Mouse (Mus musculus): ENCODE results near the gene Msx2.

Gene Msx2

DNA sequence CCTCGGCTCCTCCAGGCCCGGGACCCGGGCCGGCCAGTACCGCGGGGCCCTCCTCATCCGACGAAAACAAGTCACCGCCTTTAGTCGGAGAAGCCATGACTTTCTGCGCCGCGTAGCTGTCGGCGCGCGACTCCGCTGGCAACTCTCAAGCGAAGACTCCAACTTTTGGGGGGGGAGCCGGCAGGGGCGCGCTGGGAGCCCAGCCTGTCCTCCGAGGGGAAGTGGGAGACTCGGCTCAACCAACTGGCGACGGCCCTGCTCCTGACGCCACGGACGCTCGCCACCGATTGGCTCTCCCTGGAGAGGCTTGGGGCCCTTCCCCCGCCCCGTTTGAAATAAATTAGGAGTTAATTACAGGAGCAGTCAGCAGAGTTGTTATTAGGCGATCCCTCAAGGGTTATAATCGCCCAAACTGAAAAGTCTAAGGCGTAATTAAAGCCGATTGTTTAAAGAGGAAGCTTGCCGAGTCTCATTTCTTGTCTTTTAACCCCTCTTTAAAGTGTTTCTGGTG is at the start of gene Msx2:
TSS of gene Msx2 (minus strand) at position 461 of the 511 bp plus-strand sequence.
- no peak for DNase-seq (ENCODE audit: low spot score)

- no peak for DNase-seq (ENCODE audit: low spot score)
Measured at GRCm38 (mm10) chr13:53521468-53521867, 48.6 kb upstream of the Msx2 start.

GRCm38 (mm10) chr13:53520343-53520937 is 47.6 kb upstream of the Msx2 start:
- no peak for DNase-seq (ENCODE audit: low spot score)

DNA sequence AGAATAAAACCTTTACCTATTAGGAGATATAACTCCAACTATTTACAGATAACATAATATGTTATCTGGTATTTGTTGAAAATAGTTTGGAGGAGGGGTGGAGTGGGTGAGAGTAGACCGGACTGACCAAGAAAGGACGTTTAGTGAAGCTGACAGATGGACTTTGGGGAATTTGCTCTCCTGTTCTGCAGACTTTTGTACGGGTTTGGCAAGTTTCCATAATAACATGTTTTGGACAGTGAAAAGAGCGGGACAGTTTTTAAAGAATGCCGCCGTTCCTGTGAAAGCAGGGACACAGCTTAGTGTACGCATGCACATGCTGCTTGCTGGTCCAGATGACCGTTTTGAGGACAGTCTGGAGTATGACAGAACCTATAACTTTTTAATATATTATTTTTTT is 46.9 kb upstream of the Msx2 start:
- DNase-seq (ENCODE audit: low spot score) = no peak

DNA sequence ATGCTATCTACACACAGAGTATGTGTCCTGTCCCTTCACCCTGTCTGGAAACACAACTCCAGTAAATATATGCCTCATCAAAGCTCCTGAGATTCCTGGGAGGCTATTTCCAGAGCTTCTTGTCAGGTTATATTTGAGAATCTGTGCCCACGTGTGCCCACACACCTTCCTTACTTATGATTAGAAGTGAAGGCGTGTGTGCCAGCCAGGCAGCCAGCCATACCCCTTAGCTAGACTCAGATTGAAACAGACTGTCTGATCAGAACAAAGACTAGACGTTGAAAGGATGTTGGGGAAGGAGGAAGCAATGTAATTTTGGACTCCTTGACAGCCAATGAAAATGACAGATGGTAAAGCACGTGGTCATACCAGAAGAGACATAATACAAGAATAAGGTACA is 45.4 kb upstream of the Msx2 start:
- DNase-seq (ENCODE audit: low spot score) = no peak

DNA sequence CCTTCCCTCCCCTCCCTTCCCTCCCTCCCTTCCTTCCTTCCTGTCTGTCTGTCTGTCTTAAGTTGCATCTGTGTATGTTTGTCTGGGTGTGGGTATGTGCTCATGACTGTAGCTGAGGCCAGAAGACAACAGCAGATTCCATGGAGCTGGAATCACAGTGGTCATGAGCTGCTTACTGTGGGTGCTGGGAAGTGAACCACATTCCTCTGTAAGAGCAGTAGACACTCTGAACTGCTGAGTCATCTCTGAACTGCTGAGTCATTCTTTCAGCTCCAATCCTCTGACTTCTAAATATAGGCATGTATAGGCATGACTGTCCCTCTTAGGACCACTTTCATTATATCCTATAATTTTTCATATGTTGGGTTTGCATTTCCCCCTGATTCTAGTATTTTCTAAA is 41.7 kb upstream of the Msx2 start:
- no peak for DNase-seq (ENCODE audit: low spot score)

GRCm38 (mm10) chr13:53511366-53511765 is 38.5 kb upstream of the Msx2 start:
- no peak for DNase-seq (ENCODE audit: low spot score)

DNA sequence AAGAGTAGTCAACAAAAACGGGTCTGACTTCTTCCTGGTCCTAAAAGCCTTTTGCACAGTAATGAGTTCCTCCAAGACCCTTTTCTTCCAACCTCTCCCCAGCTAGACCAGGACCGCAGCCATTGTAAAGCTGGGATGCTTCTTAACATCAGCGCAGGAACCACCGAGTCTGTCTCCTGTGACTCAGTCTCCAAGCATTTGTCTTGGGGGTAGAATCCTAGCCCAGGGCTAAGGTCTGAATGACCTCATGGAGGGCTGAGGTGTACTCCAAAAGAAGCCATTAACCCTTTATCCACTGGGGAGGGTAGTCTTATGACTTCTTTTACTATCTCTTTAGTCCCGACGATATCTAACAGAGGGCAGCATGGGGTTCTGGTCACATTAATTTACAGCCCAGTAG is 29.5 kb upstream of the Msx2 start:
- DNase-seq (ENCODE audit: low spot score) = no peak

DNA sequence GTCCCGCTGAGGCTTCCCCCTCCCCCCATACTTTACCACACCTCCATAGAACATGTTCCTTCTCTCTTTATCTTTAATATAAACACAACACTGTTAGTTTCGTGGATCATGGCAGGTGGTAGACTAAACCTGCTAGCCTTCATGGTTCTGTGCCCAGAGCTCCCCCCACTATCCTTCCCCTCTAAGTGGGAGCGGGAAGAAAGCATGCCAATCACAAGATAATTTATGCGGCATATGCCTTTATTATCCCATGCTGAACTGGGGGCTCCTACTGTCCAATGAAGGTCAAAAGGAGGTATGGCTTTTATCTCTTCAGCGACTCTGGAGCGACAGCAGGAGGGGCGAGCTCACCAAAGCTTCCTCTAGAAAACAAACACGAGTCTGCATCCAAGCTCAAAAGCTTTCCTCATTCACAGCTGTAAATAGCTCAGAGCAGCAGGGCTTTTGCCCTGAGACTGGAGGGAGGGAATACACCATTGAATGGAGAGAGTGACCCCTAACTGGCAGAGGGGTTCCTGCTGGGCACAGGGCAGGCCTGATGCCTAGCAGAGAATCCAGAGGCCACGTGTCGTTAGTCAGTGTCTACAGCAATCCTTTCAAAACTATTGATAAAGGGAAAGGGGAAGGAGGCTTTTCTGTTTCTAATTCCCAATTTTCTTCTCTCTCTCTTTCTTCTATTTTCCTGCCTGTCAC is 28.8 kb upstream of the Msx2 start:
- no peak for DNase-seq (ENCODE audit: low spot score)

DNA sequence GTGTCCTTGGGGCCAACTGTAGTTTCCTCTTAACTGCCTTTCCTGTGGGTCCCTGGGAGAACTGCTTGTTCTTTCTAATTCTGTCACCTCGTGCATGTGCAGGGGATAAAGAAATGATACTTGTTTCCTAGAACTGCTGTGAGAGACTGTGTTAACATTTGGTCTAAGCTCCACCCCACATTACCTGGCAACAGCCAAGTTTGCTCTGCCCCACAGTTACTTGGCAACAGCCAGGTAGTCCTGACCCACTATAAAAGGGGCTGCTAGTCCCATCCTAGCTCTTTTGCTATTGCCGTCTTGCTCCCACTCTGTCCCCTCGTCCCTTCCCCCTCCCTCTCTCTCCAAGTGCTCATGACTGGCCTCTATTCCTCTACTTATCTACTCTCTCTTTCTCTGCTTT is 28.2 kb upstream of the Msx2 start:
- no peak for DNase-seq (ENCODE audit: low spot score)

DNA sequence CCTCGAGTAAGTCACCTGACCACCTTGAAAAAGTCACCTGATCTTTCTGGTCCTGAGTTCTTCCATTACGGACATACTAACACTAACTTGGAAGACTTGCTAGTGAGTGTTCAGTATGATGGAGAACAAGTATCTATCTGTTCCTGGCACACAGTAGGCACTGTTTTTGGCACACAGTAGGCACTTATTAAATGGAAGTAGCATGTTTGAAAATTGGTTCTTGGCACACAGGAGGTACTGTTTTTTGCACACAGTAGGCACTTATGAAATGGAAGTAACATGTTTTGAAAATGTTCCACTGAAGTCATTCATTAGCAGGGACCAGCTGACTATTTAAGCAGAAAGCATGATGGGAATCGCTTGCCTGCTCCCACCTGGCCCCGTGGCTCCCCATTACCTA is 13.6 kb upstream of the Msx2 start:
- no peak for DNase-seq (ENCODE audit: low spot score)

DNA sequence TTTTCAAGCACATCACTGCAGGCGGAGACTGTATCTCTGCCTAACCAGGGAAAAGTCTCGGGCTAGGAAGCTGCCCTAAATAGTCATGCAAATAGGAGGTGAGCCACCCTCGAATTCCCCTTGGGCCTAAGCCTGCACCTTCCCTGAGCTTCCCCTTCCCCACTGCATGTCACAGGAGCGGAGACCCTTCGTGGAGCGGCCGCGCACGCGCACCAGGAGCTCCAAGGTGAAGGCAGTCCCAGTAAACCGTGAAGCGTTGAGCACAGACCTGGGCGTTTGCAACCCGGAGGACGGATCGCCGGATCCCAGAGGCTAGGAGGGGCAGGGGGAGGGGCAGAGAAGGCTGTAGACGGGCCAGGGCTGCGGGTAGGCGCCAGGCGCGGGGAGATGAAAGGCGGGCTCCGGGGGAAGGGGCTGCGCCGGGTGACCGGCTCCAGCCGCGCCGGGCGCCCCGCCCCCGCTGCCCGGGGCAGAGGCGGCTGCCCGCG is 2.9 kb upstream of the Msx2 start:
- no peak for DNase-seq (ENCODE audit: low spot score)

DNA sequence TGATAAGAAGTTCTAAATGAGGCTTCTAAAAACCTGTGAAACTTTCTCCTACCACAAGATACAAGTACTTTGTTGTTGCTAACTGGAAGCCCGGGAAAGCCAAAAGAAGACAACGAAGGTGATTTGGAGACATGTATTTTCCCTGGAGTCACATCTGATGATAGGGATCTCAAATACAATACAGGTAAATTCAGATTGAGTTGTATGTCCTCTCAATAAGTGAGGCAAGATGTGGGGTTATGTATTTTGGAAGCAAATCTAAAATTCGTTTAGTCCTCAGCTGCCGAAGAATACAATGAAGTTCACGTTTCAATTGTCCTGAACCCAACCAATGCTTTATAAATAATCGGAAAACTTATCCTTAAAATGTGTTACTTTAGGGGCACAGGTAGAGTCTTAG is 1.6 kb upstream of the Msx2 start:
- DNase-seq (ENCODE audit: low spot score) = no peak

- no peak for DNase-seq (ENCODE audit: low spot score)
Measured at GRCm38 (mm10) chr13:53473991-53474390, 1.1 kb upstream of the Msx2 start.

- DNase-seq (ENCODE audit: low spot score) = no peak
Measured at GRCm38 (mm10) chr13:53473291-53473690, 417 bp upstream of the Msx2 start.

GRCm38 (mm10) chr13:53471926-53472613 is 804 bp downstream of the Msx2 start:
- DNase-seq (ENCODE audit: low spot score) = no peak

DNA sequence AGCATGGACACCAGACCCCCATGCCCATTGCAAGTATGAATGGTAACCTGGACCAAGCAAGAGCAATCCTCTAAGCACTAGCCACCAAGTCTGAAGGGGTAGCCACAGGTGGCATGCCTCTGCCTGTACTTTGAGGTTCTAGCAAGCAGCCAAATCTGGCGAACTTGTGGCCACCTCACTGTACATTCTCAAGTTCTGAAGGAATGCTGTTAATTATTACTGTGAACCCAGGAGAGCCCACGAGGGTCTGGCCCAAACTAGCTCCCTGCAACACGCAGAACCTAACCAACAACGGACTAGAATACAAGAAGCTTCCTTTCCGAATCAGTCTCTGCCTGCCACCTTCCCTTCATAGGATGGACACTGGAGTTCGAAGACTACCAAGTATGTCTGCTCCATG is 1.5 kb downstream of the Msx2 start:
- no peak for DNase-seq (ENCODE audit: low spot score)

DNA sequence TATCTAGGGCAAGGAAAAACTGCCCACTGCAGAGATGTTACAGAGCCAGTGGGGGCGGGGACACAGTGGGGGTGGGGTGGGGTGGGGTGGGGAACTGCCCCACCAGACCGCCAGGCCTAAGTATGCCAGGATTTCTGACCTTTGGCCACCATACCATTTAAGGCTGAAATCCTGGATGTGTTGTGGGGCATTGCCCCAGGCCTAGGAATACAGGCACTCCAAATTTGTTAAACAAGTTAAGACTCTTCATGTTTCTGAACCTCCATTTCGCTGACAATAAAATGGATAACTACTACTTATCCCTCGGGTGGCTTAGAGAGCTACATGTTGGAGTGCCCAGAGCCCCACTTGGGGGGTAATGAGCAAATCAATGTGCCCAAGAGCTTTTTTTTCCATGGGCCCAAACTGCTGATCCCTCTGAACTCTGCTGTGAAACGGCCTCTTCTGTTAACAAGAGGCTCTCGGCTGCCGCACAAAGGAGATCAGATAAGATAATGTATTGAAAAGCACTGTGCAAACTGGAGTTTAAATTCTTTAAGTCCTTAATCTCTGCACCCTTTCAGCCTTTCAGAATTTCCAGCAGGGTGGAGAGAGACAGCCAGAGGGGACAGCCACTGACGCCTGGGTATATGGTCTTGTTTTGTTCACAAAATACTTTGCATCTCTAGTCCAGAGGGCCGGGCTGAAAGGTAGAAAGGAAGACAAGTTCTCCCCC is 2.3 kb downstream of the Msx2 start:
- no peak for DNase-seq (ENCODE audit: low spot score)

- no peak for DNase-seq (ENCODE audit: low spot score)
Measured at GRCm38 (mm10) chr13:53469756-53470155, 3.1 kb downstream of the Msx2 start.

DNA sequence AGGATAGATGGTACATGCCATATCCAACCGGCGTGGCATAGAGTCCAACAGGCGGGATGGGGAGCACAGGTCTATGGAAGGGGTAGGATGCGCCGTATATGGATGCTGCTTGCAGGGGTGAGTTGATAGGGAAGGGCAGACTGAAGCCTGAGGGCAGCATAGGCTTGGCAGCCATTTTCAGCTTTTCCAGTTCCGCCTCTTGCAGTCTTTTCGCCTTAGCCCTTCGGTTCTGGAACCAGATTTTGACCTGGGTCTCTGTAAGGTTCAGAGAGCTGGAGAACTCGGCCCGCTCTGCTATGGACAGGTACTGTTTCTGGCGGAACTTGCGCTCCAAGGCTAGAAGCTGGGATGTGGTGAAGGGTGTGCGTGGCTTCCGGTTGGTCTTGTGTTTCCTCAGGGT is 4.7 kb downstream of the Msx2 start:
- DNase-seq (ENCODE audit: low spot score) = no peak

- DNase-seq (ENCODE audit: low spot score) = no peak
Measured at GRCm38 (mm10) chr13:53466189-53466866, 6.5 kb downstream of the Msx2 start.

Measured in T-cell, adult 2 months (primary cell).